16 mouse cellular contexts compared by ENCODE assay signal in the genomic region with DNA sequence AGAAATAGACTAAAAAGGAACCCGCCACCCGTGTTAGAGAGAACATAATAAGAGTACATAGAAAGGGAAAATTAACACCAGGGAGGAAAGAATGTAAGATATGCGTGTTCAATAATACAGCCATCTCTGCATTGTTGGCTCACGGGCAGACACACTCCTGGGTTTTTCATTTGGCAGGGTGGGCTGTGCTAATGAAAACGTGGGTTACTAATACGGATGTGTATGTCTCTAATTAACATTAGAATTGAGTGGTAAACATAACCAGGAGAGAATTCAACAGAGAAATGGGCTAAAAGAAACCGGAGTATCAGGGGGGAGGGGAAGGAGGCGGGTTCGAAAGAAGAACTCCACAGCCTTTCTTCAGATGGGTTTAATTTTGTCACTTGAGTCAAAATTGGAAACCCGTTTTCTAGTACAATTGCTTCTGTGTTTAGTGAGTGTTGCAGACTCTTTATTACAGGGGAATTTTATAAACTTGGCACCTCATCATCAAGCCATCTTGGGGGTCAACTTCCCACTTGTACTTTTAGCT.
DNase-seq lines count a peak whose midpoint lies in the region; ATAC-seq and TF ChIP-seq lines count a peak whose summit lies in the region.
"Had no signal": no experiment of that assay in that cellular context is flagged by ENCODE, and none has a peak within 500 bp of the region (broad histone marks: within the 10 kb centered on the region; RNA-seq: fewer than 3 reads in every experiment).

No protein-coding gene starts in this region.

- H3K9ac ChIP-seq in forebrain, embryonic 12.5 days: no peak overlapping the region
- no peak overlapping the region for H3K9ac ChIP-seq in forebrain, postnatal 0 days
- H3K9ac ChIP-seq in forebrain, embryonic 13.5 days: no peak overlapping the region
- H3K9ac ChIP-seq in midbrain, embryonic 12.5 days (replicated peaks): no peak overlapping the region
- H3K9ac ChIP-seq: liver, embryonic 12.5 days; lung, embryonic 15.5 days had no signal

- 5% methylated on average over 10 of the region's 10 CpGs for WGBS in forebrain, embryonic 12.5 days
- WGBS in forebrain, postnatal 0 days: 6% methylated on average over 10 of the region's 10 CpGs
- 2% methylated on average over 10 of the region's 10 CpGs for WGBS in forebrain, embryonic 13.5 days
- WGBS in midbrain, embryonic 12.5 days: 9% methylated on average over 10 of the region's 10 CpGs

- no peak for TF ChIP-seq CTCF in forebrain, postnatal 0 days (IDR thresholded peaks at IDR 0.05; ENCODE audit: low read depth)
- no peak for TF ChIP-seq CTCF in brain, embryonic 14.5 days (IDR thresholded peaks at IDR 0.05; ENCODE audit: borderline replicate concordance, extremely low read depth, insufficient read depth, insufficient read length)

- peaks cover 60% of the 10 kb centered on the region for H3K4me1 ChIP-seq in forebrain, embryonic 12.5 days
- H3K4me1 ChIP-seq in forebrain, postnatal 0 days (ENCODE audit: insufficient read depth): 0 out of 2 replicates have a peak, but pooled peaks cover 10% of the 10 kb centered on the region
- peaks cover 47% of the 10 kb centered on the region for H3K4me1 ChIP-seq in forebrain, embryonic 13.5 days
- H3K4me1 ChIP-seq in midbrain, embryonic 12.5 days: peaks cover 43% of the 10 kb centered on the region
- H3K4me1 ChIP-seq: liver, embryonic 12.5 days; lung, embryonic 15.5 days had no signal

- DNase-seq in forebrain, postnatal 0 days: no peak
- peak; percentile 67 for DNase-seq in brain, embryonic 14.5 days (ENCODE audit: low read depth)
- no peak for DNase-seq in left cerebral cortex, adult 18-20 months (ENCODE audit: low spot score in 2 of 2)
- no peak for DNase-seq in kidney, adult 18-20 months
- no peak for DNase-seq in gastrocnemius, postnatal 4 days (ENCODE audit: low spot score in 2 of 2)
- DNase-seq: B cell, adult 2 months; cerebellum, adult 11-12 months; heart, postnatal 36 days had no signal

- ATAC-seq in forebrain, embryonic 12.5 days (ENCODE audit: low FRiP score): no peak
- ATAC-seq in forebrain, postnatal 0 days: no peak
- ATAC-seq in forebrain, embryonic 13.5 days: no peak
- no peak for ATAC-seq in midbrain, embryonic 12.5 days (ENCODE audit: low FRiP score, low read depth)
- ATAC-seq: intestine, embryonic 16.5 days; liver, embryonic 12.5 days had no signal

- H3K36me3 ChIP-seq in forebrain, embryonic 12.5 days (replicated peaks): no peaks in the 10 kb centered on the region
- H3K36me3 ChIP-seq in forebrain, postnatal 0 days (ENCODE audit: insufficient read depth): no peaks in the 10 kb centered on the region
- no peaks in the 10 kb centered on the region for H3K36me3 ChIP-seq in forebrain, embryonic 13.5 days (ENCODE audit: poor library complexity, severe bottlenecking)
- H3K36me3 ChIP-seq in midbrain, embryonic 12.5 days: no peaks in the 10 kb centered on the region
- H3K36me3 ChIP-seq: liver, embryonic 12.5 days; lung, embryonic 15.5 days had no signal

- TF ChIP-seq POLR2A in brain, embryonic 14.5 days (IDR thresholded peaks at IDR 0.05; ENCODE audit: borderline replicate concordance, extremely low read depth, insufficient read depth, insufficient read length, poor library complexity, severe bottlenecking): no peak

- 0 out of 2 replicates have a peak, but pooled peaks cover 4% of the 10 kb centered on the region for H3K9me3 ChIP-seq in forebrain, embryonic 12.5 days
- H3K9me3 ChIP-seq in forebrain, postnatal 0 days (ENCODE audit: low read length): no peaks in the 10 kb centered on the region
- 0 out of 2 replicates have a peak, but pooled peaks cover 4% of the 10 kb centered on the region for H3K9me3 ChIP-seq in forebrain, embryonic 13.5 days (replicated peaks)
- H3K9me3 ChIP-seq in midbrain, embryonic 12.5 days: no peaks in the 10 kb centered on the region
- H3K9me3 ChIP-seq: liver, embryonic 12.5 days; lung, embryonic 15.5 days had no signal

- H3K4me2 ChIP-seq in forebrain, embryonic 12.5 days: peak overlapping the region; percentile 19; the same call in 1 of the 2 replicates
- no peak overlapping the region for H3K4me2 ChIP-seq in forebrain, postnatal 0 days (ENCODE audit: low read depth)
- H3K4me2 ChIP-seq in forebrain, embryonic 13.5 days: 0 out of 2 replicates have a peak overlapping the region, but pooled peaks have one; percentile 11
- H3K4me2 ChIP-seq in midbrain, embryonic 12.5 days (replicated peaks): no peak overlapping the region; the same call in 1 of the 2 replicates
- H3K4me2 ChIP-seq: heart, embryonic 11.5 days; liver, embryonic 12.5 days; lung, embryonic 15.5 days had no signal

- no peak overlapping the region for H3K4me3 ChIP-seq in forebrain, embryonic 12.5 days (replicated peaks)
- no peak overlapping the region for H3K4me3 ChIP-seq in forebrain, postnatal 0 days (ENCODE audit: low read depth, low read length)
- H3K4me3 ChIP-seq in forebrain, embryonic 13.5 days: no peak overlapping the region
- H3K4me3 ChIP-seq in midbrain, embryonic 12.5 days: no peak overlapping the region
- H3K4me3 ChIP-seq: liver, embryonic 12.5 days; lung, embryonic 15.5 days had no signal

- H3K27me3 ChIP-seq in forebrain, embryonic 12.5 days: peaks cover 43% of the 10 kb centered on the region
- peaks cover 15% of the 10 kb centered on the region for H3K27me3 ChIP-seq in forebrain, postnatal 0 days (ENCODE audit: insufficient read depth, low read length)
- peaks cover 42% of the 10 kb centered on the region for H3K27me3 ChIP-seq in forebrain, embryonic 13.5 days
- peaks cover 44% of the 10 kb centered on the region for H3K27me3 ChIP-seq in midbrain, embryonic 12.5 days
- H3K27me3 ChIP-seq: liver, embryonic 12.5 days; lung, embryonic 15.5 days had no signal

- H3K27ac ChIP-seq in forebrain, embryonic 12.5 days: no peak overlapping the region
- H3K27ac ChIP-seq in forebrain, postnatal 0 days (ENCODE audit: low read depth, low read length): no peak overlapping the region
- H3K27ac ChIP-seq in forebrain, embryonic 13.5 days: no peak overlapping the region
- H3K27ac ChIP-seq in midbrain, embryonic 12.5 days (replicated peaks): peak overlapping the region; percentile 43; the same call in 1 of the 2 replicates
- H3K27ac ChIP-seq: kidney, postnatal 0 days; liver, embryonic 12.5 days; lung, embryonic 15.5 days had no signal

Comparison
In these comparisons a context has a peak if more than half of its experiments do, and no peak if none do; other contexts are left out.
1. H3K4me2 ChIP-seq: peak in forebrain, embryonic 12.5 days (single experiment) and forebrain, embryonic 13.5 days (single experiment); none in forebrain, postnatal 0 days (single experiment) and midbrain, embryonic 12.5 days (single experiment).